In the genomic region with DNA sequence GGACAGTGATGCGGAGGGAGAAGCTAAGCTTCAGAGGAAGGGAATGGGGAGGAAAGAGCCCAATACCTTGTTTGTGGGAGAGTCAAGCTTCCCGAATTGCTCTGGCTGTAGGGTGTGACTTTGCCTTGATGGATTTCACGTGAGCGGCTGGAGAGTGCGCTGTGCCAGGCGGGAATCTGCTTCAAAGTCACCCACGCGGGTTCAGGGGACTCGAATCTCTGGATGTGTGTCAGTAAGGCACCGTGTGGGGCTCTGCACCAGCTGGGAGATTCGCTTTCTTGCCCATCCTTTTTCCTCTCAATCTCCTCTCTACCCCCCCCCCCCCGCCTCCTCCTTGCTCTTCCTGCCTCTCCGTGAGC, we compare ENCODE assay signal across 8 mouse cellular contexts. TPM values are rescaled to one million over a fixed set of nuclear protein-coding genes. Genes with fewer than 3 reads are reported as not detected.
A peak's percentile ranks its signal among the peaks of the same experiment; 100 is the strongest.
DNase-seq lines count a peak whose midpoint lies in the region; ATAC-seq and TF ChIP-seq lines count a peak whose summit lies in the region.

No protein-coding gene starts in this region.

- H3K4me2 ChIP-seq in heart, postnatal 0 days (ENCODE audit: low read depth, low read length), result peak overlapping the region; percentile 57
- H3K4me2 ChIP-seq in hindbrain, embryonic 12.5 days (replicated peaks), result peak overlapping the region; percentile 54
- H3K4me2 ChIP-seq in midbrain, embryonic 11.5 days, result peak overlapping the region; percentile 47

- no peaks in the 10 kb centered on the region for H3K36me3 ChIP-seq in heart, postnatal 0 days (replicated peaks; ENCODE audit: control insufficient read depth, insufficient read depth, low read length)
- H3K36me3 ChIP-seq in hindbrain, embryonic 12.5 days, result no peaks in the 10 kb centered on the region
- no peaks in the 10 kb centered on the region for H3K36me3 ChIP-seq in midbrain, embryonic 11.5 days (ENCODE audit: control insufficient read depth, insufficient read depth, low read length)

- no peaks in the 10 kb centered on the region for H3K27me3 ChIP-seq in heart, postnatal 0 days (ENCODE audit: control insufficient read depth, insufficient read depth, low read length)
- H3K27me3 ChIP-seq in hindbrain, embryonic 12.5 days, result peaks cover 10% of the 10 kb centered on the region; the same call in 1 of the 2 replicates
- H3K27me3 ChIP-seq in midbrain, embryonic 11.5 days (ENCODE audit: control insufficient read depth, insufficient read depth, low read length), result no peaks in the 10 kb centered on the region

- no peak overlapping the region for H3K27ac ChIP-seq in heart, postnatal 0 days (ENCODE audit: low read depth)
- H3K27ac ChIP-seq in brown adipose tissue, adult 24 weeks (replicated peaks; ENCODE audit: low read depth, low read length), result no peak overlapping the region
- no peak overlapping the region for H3K27ac ChIP-seq in hindbrain, embryonic 12.5 days
- H3K27ac ChIP-seq in midbrain, embryonic 11.5 days (ENCODE audit: low read depth, low read length), result no peak overlapping the region

- no peaks in the 10 kb centered on the region for H3K9me3 ChIP-seq in heart, postnatal 0 days (replicated peaks; ENCODE audit: control insufficient read depth, low read length)
- H3K9me3 ChIP-seq in hindbrain, embryonic 12.5 days (replicated peaks), result no peaks in the 10 kb centered on the region
- H3K9me3 ChIP-seq in midbrain, embryonic 11.5 days (ENCODE audit: control insufficient read depth, low read length), result no peaks in the 10 kb centered on the region

- no peak for TF ChIP-seq CTCF in heart, postnatal 0 days (IDR thresholded peaks at IDR 0.05; ENCODE audit: low read depth)

- no peak for ATAC-seq in heart, postnatal 0 days (ENCODE audit: insufficient read depth, low read depth)
- peak; percentile 77 for ATAC-seq in hindbrain, embryonic 12.5 days (ENCODE audit: low FRiP score)
- ATAC-seq in midbrain, embryonic 11.5 days (ENCODE audit: low FRiP score), result peak; percentile 61

- TF ChIP-seq EP300 in heart, postnatal 0 days (IDR thresholded peaks at IDR 0.05; ENCODE audit: low read depth), result no peak

- H3K4me1 ChIP-seq in heart, postnatal 0 days (ENCODE audit: control insufficient read depth, insufficient read depth), result peaks cover 7% of the 10 kb centered on the region
- H3K4me1 ChIP-seq in brown adipose tissue, adult 24 weeks (ENCODE audit: control insufficient read depth, insufficient read depth, insufficient read length, low read length), result no peaks in the 10 kb centered on the region
- peaks cover 11% of the 10 kb centered on the region for H3K4me1 ChIP-seq in hindbrain, embryonic 12.5 days
- peaks cover 2% of the 10 kb centered on the region; the same call in 1 of the 2 replicates for H3K4me1 ChIP-seq in midbrain, embryonic 11.5 days (ENCODE audit: control insufficient read depth, insufficient read depth, low read length)

- no peak overlapping the region; the same call in 1 of the 2 replicates for H3K9ac ChIP-seq in heart, postnatal 0 days (replicated peaks; ENCODE audit: low read depth, low read length)
- peak overlapping the region; percentile 38 for H3K9ac ChIP-seq in hindbrain, embryonic 12.5 days
- peak overlapping the region; percentile 14; the same call in 1 of the 2 replicates for H3K9ac ChIP-seq in midbrain, embryonic 11.5 days (ENCODE audit: low read length)

- DNase-seq in heart, postnatal 0 days (ENCODE audit: low spot score), result no peak
- no peak for DNase-seq in heart, adult 18-20 months
- DNase-seq in midbrain, embryonic 11.5 days (ENCODE audit: low spot score, missing footprints), result no peak
- DNase-seq in layer of hippocampus, postnatal 36 days, result no peak
- no peak for DNase-seq in frontal cortex, postnatal 14 days (ENCODE audit: low spot score in 2 of 2)
- DNase-seq in embryo, embryonic 10.5 days (ENCODE audit: low spot score), result no peak

- 13% methylated on average over 12 of the region's 13 CpGs for WGBS in heart, postnatal 0 days
- WGBS in hindbrain, embryonic 12.5 days, result 12% methylated on average over 11 of the region's 13 CpGs
- 20% methylated on average over 13 of the region's 13 CpGs for WGBS in midbrain, embryonic 11.5 days

- peak overlapping the region; percentile 33 for H3K4me3 ChIP-seq in heart, postnatal 0 days (ENCODE audit: low read depth, low read length)
- peak overlapping the region; percentile 36 for H3K4me3 ChIP-seq in brown adipose tissue, adult 24 weeks (ENCODE audit: insufficient read depth, low read depth, low read length)
- H3K4me3 ChIP-seq in hindbrain, embryonic 12.5 days, result peak overlapping the region; percentile 31
- H3K4me3 ChIP-seq in midbrain, embryonic 11.5 days (ENCODE audit: low read depth, low read length), result peak overlapping the region; percentile 24

RNA-seq across cellular contexts. Expression of gene Synm, which starts 44.3 kb away (rescaled TPM):
- 0.43 and 17.2 TPM in 2 replicates for total RNA-seq in heart, postnatal 0 days (2014; rRNA removed; ENCODE audit: low replicate concordance)
- polyA plus RNA-seq in heart, postnatal 0 days (2015; fragmentation: Nextera tagmentation; extraction: Ambion mirVana), result 1.1 and 1.5 TPM in 2 replicates
- 10 to 100 TPM in 1 of 2 experiments, 1 to 10 TPM in 1; 9.6 to 10.6 TPM for total RNA-seq in heart, adult 18-20 months (2021)
- polyA plus RNA-seq in brown adipose tissue, adult 24 weeks (2012; ENCODE audit: insufficient read depth, insufficient read length, missing spikeins), result 5.0 and 8.7 TPM in 2 replicates
- 5.9 and 6.8 TPM in 2 replicates for polyA plus RNA-seq in hindbrain, embryonic 12.5 days (2016; fragmentation: Nextera tagmentation; extraction: Ambion mirVana)
- 0.91 and 1.3 TPM in 2 replicates for polyA plus RNA-seq in midbrain, embryonic 11.5 days (2014; fragmentation: Nextera tagmentation; extraction: Ambion mirVana)
- 10 to 100 TPM; 19.8 to 20.9 TPM for total RNA-seq in layer of hippocampus, postnatal 36 days (2021)
